Mouse (Mus musculus): ENCODE results near the gene Ica1l.

- no peak for TF ChIP-seq CTCF (IDR thresholded peaks at IDR 0.05; ENCODE audit: borderline replicate concordance, insufficient read depth, low read length)
- no peak for TF ChIP-seq POLR2A (IDR thresholded peaks at IDR 0.05; ENCODE audit: low read depth, low read length)
Measured at GRCm38 (mm10) chr1:60008743-60009142, 34.2 kb downstream of the Ica1l start.
